Mouse (Mus musculus) spleen, adult 10 weeks (tissue): Measurements from ENCODE around the gene Mad2l1. TPM values are rescaled to one million over a fixed set of nuclear protein-coding genes. Genes with fewer than 3 reads are reported as not detected.

ENCODE experiments used
- polyA plus RNA-seq: library from polyadenylated mRNA; stranded (reverse); fragments of 350-450 nt; fragmentation: Illumina TruSeq; extraction: RNeasy Lipid Tissue Mini Kit (QIAGEN cat#74804); gene quantifications from one replicate; pipeline ENCODE4 v1.2.3, GENCODE M21; 2015; ENCODE audit warnings: low replicate concordance; ENCODE audit not compliant: insufficient read depth

The Mad2l1 gene
- polyA plus RNA-seq, result 42.8 TPM

DNA sequence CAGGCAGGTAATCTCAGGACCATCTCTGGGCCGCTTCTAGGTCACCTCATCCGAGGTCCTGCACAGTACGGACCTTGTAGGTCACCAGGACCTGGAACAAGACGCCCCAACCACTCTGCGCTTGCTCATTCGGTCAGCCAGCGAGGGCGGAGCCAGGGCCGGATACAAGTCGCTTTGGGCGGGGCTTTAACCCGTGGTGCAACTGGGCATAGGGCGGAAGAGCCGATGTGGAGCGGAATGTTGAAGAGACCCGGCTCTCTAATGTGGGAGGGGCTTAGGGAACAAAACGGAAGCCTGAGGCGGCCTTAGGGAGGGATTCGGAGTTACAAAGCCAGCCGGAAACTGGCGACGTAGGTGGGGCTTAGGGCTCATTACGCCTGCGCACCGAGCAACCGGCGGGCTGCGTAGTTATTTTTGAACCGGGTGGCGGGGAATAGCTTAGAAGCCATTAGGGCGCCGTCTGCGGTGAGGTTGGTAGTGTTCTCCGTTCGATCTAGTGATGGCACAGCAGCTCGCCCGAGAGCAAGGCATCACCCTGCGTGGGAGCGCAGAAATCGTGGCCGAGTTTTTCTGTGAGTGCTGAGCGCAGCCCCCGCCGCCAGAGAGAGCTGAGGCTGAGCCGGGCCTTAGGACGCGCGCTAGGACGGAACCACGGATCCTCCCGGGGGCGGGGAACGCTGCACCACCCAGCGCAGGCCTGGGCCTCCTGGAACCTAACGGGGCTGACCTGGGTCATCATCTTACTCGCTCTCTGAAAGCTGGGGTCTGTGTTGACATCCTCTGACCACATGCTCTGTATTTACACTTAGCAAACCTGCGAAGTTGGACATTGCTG lies at the start of gene Mad2l1:
TSS of gene Mad2l1 (plus strand) at position 363 of the 835 bp plus-strand sequence.

DNA sequence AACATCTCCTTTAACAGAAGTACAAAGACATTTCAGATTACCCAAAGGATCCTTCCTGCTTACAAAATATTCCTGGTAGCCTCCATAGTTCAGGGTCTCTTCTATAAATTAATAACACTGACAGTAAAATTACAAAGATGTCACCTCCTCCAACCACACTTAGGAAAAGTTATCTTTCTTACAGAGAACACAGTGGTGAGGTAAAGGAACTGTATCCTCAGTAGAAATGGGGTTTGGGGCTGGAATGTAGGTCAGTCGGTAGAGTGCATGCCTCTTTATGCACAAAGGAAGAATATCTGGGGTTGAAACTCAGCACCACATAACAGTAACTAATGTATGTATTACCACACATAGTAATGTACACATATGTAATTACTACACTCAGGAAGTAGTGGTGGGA lies 24.8 kb downstream of the Mad2l1 start, which contains the start of gene Vmn1r32:
TSS of gene Vmn1r32 (minus strand) at position 101 of the 400 bp plus-strand sequence.

Other genes with a start within 250 kb of the Mad2l1 start
- gene Vmn1r32, start 24.7 kb downstream of the Mad2l1 start, polyA plus RNA-seq, result not detected
- not detected for gene Vmn1r33, start 82.9 kb downstream of the Mad2l1 start, polyA plus RNA-seq
- gene Vmn1r34, start 108.5 kb downstream of the Mad2l1 start, polyA plus RNA-seq, result not detected
- gene Vmn1r35, start 150.5 kb downstream of the Mad2l1 start, polyA plus RNA-seq, result not detected
- gene Vmn1r36, start 183.8 kb downstream of the Mad2l1 start, polyA plus RNA-seq, result not detected
- not detected for gene Vmn1r37, start 194.0 kb downstream of the Mad2l1 start, polyA plus RNA-seq
- not detected for gene Vmn1r38, start 247.2 kb downstream of the Mad2l1 start, polyA plus RNA-seq